Comparison of ENCODE assay signal across 9 mouse cellular contexts in genomic region chr16:6791655-6792054, GRCm38 (mm10).
A peak's percentile ranks its signal among the peaks of the same experiment; 100 is the strongest.
DNase-seq lines count a peak whose midpoint lies in the region; ATAC-seq lines count a peak whose summit lies in the region.
"Had no signal": no experiment of that assay in that cellular context is flagged by ENCODE, and none has a peak within 500 bp of the region (broad histone marks: within the 10 kb centered on the region; RNA-seq: fewer than 3 reads in every experiment).

No protein-coding gene starts in this region.

- no peaks in the 10 kb centered on the region for H3K36me3 ChIP-seq in liver, embryonic 12.5 days
- H3K36me3 ChIP-seq in intestine, embryonic 16.5 days (ENCODE audit: control insufficient read depth, insufficient read depth, low read length) = no peaks in the 10 kb centered on the region
- no peaks in the 10 kb centered on the region for H3K36me3 ChIP-seq in midbrain, embryonic 15.5 days (replicated peaks)
- H3K36me3 ChIP-seq: G1E had no signal

- H3K27ac ChIP-seq in liver, embryonic 12.5 days = no peak overlapping the region
- no peak overlapping the region for H3K27ac ChIP-seq in intestine, embryonic 16.5 days (ENCODE audit: low read length)
- H3K27ac ChIP-seq in midbrain, embryonic 15.5 days = no peak overlapping the region

- DNase-seq in liver = peak; percentile 33
- DNase-seq in cerebellum, adult 9-10 months = peak; percentile 79
- peak; percentile 55 to 75 for DNase-seq in left cerebral cortex, postnatal 14 days (ENCODE audit: low spot score in 2 of 2)
- DNase-seq in testis, postnatal 10 days (ENCODE audit: low spot score) = peak; percentile 79

- no peak overlapping the region for H3K9ac ChIP-seq in liver, embryonic 12.5 days
- H3K9ac ChIP-seq in intestine, embryonic 16.5 days (ENCODE audit: low read depth, low read length) = no peak overlapping the region
- H3K9ac ChIP-seq in midbrain, embryonic 15.5 days = no peak overlapping the region

- no peak overlapping the region for H3K4me2 ChIP-seq in liver, embryonic 12.5 days
- no peak overlapping the region for H3K4me2 ChIP-seq in intestine, embryonic 16.5 days (ENCODE audit: low read depth, low read length)
- H3K4me2 ChIP-seq in midbrain, embryonic 15.5 days = no peak overlapping the region

- no peak overlapping the region for H3K4me3 ChIP-seq in liver, embryonic 12.5 days
- H3K4me3 ChIP-seq in intestine, embryonic 16.5 days (ENCODE audit: low read length) = no peak overlapping the region
- no peak overlapping the region for H3K4me3 ChIP-seq in midbrain, embryonic 15.5 days

- no peak for ATAC-seq in liver, embryonic 12.5 days
- peak; percentile 83 for ATAC-seq in frontal cortex, adult (ENCODE audit: low TSS enrichment)
- ATAC-seq in intestine, embryonic 16.5 days = peak; percentile 55; the same call in 1 of the 2 replicates
- peak; percentile 66 for ATAC-seq in midbrain, embryonic 15.5 days (replicated peaks)

- no peaks in the 10 kb centered on the region for H3K27me3 ChIP-seq in liver, embryonic 12.5 days (replicated peaks)
- H3K27me3 ChIP-seq in intestine, embryonic 16.5 days (replicated peaks; ENCODE audit: control insufficient read depth, insufficient read depth, low read length) = no peaks in the 10 kb centered on the region
- no peaks in the 10 kb centered on the region for H3K27me3 ChIP-seq in midbrain, embryonic 15.5 days (replicated peaks)

- no peaks in the 10 kb centered on the region for H3K4me1 ChIP-seq in liver, embryonic 12.5 days
- H3K4me1 ChIP-seq in intestine, embryonic 16.5 days (ENCODE audit: control insufficient read depth, insufficient read depth, low read length) = no peaks in the 10 kb centered on the region
- peaks cover 8% of the 10 kb centered on the region; the same call in 1 of the 2 replicates for H3K4me1 ChIP-seq in midbrain, embryonic 15.5 days

- no peaks in the 10 kb centered on the region for H3K9me3 ChIP-seq in liver, embryonic 12.5 days (replicated peaks)
- H3K9me3 ChIP-seq in intestine, embryonic 16.5 days (ENCODE audit: control insufficient read depth, low read length) = no peaks in the 10 kb centered on the region
- no peaks in the 10 kb centered on the region for H3K9me3 ChIP-seq in midbrain, embryonic 15.5 days

- 13% methylated on average over 9 of the region's 9 CpGs for WGBS in liver, embryonic 12.5 days (ENCODE audit: insufficient replicate concordance)
- 11% methylated on average over 9 of the region's 9 CpGs for WGBS in intestine, embryonic 16.5 days
- WGBS in midbrain, embryonic 15.5 days = 16% methylated on average over 9 of the region's 9 CpGs

- intact Hi-C loops in left cerebral cortex, postnatal 14 days (cut with DNase I) = no loop called here
